Mouse (Mus musculus) midbrain, postnatal 0 days (tissue): ENCODE measurements around the gene Gm19345. TPM values are rescaled to one million over a fixed set of nuclear protein-coding genes. Genes with fewer than 3 reads are reported as not detected.

Experiments
- ATAC-seq: fragments of 200-750 bp; cut with Nextera tagmentation; 2 replicates; pipeline ENCODE4 v1.8.0; 2017; ENCODE audit warnings: moderate number of reproducible peaks, mild to moderate bottlenecking, moderate TSS enrichment, moderate library complexity; ENCODE audit not compliant: low FRiP score
- DNase-seq: peaks from one replicate; pipeline ENCODE4 v3.0.0-alpha.2; 2015; ENCODE audit warnings: low spot score
- H3K27ac ChIP-seq: fragments of 300-500 bp; sonication (generic); 2 replicates; pipeline ENCODE4 v1.5.1; 2014; ENCODE audit warnings: low read depth, mild to moderate bottlenecking, low read length, mixed read lengths
- H3K27me3 ChIP-seq: fragments of 300-500 bp; sonication (generic); 2 replicates; pipeline ENCODE4 v1.6.1; 2014; ENCODE audit warnings: low read length, control low read depth, mixed read lengths; ENCODE audit not compliant: insufficient read depth
- H3K36me3 ChIP-seq: fragments of 300-500 bp; sonication (generic); 2 replicates; pipeline ENCODE4 v1.6.1; 2014; ENCODE audit warnings: low read length, control low read depth, mixed read lengths; ENCODE audit not compliant: insufficient read depth
- H3K4me1 ChIP-seq: fragments of 300-500 bp; sonication (generic); 2 replicates; pipeline ENCODE4 v1.6.1; 2014; ENCODE audit warnings: mild to moderate bottlenecking, control low read depth, antibody characterized with exemption, low read length, mixed read lengths; ENCODE audit not compliant: insufficient read depth
- H3K4me2 ChIP-seq: fragments of 300-500 bp; sonication (generic); 2 replicates; pipeline ENCODE4 v1.6.1; 2014; ENCODE audit warnings: low read depth, mild to moderate bottlenecking, low read length, mixed read lengths; ENCODE audit not compliant: poor library complexity, severe bottlenecking
- H3K4me3 ChIP-seq: fragments of 300-500 bp; sonication (generic); 2 replicates; pipeline ENCODE4 v1.5.1; 2014; ENCODE audit warnings: low read depth, mild to moderate bottlenecking, low read length, moderate library complexity
- H3K9ac ChIP-seq: fragments of 300-500 bp; sonication (generic); replicated peaks from 2 replicates; pipeline ENCODE4 v1.6.1; 2014; ENCODE audit warnings: mild to moderate bottlenecking, low read length, moderate library complexity, mixed read lengths; ENCODE audit not compliant: poor library complexity, severe bottlenecking
- H3K9me3 ChIP-seq: fragments of 300-500 bp; sonication (generic); 2 replicates; pipeline ENCODE4 v1.6.1; 2016; ENCODE audit warnings: low read length, control low read depth
- CTCF ChIP-seq: IDR thresholded peaks from 2 replicates; pipeline ENCODE4 v1.5.1; 2016; ENCODE audit warnings: antibody characterized with exemption, mild to moderate bottlenecking
- WGBS: fragments of 180-500 bp; shearing (Covaris S2); extraction: QIAGEN DNeasy Blood & Tissue Kit; methylation state at CpG from one replicate; pipeline ENCODE4 v1.1.7; 2014; 5-methylcytosine and 5-hydroxymethylcytosine counted together
- polyA plus RNA-seq: library from polyadenylated mRNA; unstranded; fragments of >200 nt; fragmentation: Nextera tagmentation; extraction: Ambion mirVana; gene quantifications from 2 replicates; pipeline ENCODE4 v1.2.1, GENCODE M21; 2015
- total RNA-seq: library from RNA; depleted of rRNA; stranded (reverse); fragments of >200 nt; gene quantifications from 2 replicates; pipeline ENCODE4 v1.2.3, GENCODE M21; 2014

The Gm19345 gene
- total and polyA plus RNA-seq, 2 experiments from 2014 or later: 21.6 to 44.4 TPM

DNA sequence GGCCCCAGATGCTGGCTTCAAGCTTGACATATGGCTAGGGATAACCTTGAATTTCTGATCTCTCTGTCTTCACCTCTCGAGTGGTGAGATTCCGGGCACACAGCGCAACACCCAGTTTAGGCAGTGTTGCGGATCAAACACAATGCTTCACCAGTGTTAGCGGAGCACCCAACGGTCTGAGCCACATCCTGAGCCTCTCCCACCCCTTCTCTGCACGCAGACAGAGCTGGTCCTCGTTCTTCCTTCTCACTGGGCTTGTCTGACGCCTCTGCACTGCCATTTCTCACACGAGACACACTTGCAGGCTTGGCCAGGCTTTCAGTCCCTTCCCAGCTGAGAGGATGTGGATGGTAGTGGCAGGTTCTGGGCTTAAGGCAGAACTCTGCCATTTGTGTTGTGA, 7.9 kb downstream of the Gm19345 start:
- H3K4me3 ChIP-seq: no peak overlapping the region
- H3K9me3 ChIP-seq: no peaks in the 10 kb centered on the region
- H3K9ac ChIP-seq: no peak overlapping the region
- 81% methylated on average over 10 of the region's 10 CpGs for WGBS
- ATAC-seq: no peak
- H3K4me2 ChIP-seq: no peak overlapping the region
- H3K27ac ChIP-seq: no peak overlapping the region
- TF ChIP-seq CTCF: no peak
- DNase-seq: no peak
- H3K36me3 ChIP-seq: peaks cover 6% of the 10 kb centered on the region; the same call in 1 of the 2 replicates
- no peaks in the 10 kb centered on the region for H3K27me3 ChIP-seq
- H3K4me1 ChIP-seq: no peaks in the 10 kb centered on the region

- H3K4me3 ChIP-seq: no peak within 1 kb of the TSS
- DNase-seq: no peak
- H3K4me1 ChIP-seq: no peaks in the 10 kb centered on the region
- H3K4me2 ChIP-seq: no peak within 1 kb of the TSS
- no peak within 1 kb of the TSS for H3K9ac ChIP-seq
- H3K27ac ChIP-seq: no peak within 1 kb of the TSS
- H3K9me3 ChIP-seq: no peaks in the 10 kb centered on the region
- WGBS: 76% methylated on average over 9 of the region's 9 CpGs
- ATAC-seq: no peak
- TF ChIP-seq CTCF: no peak
- H3K27me3 ChIP-seq: no peaks in the 10 kb centered on the region
- H3K36me3 ChIP-seq: peaks cover 6% of the 10 kb centered on the region; the same call in 1 of the 2 replicates
Measured at GRCm38 (mm10) chr7:19861199-19861598, 9.4 kb downstream of the Gm19345 start, which contains the start of gene Ceacam16. Gene Ceacam16, minus strand, starts transcription at chr7:19861299.

GRCm38 (mm10) chr7:19864241-19864640, 12.4 kb downstream of the Gm19345 start:
- DNase-seq (no peak), ATAC-seq (no peak)
- H3K4me3 ChIP-seq: no peak overlapping the region

DNA sequence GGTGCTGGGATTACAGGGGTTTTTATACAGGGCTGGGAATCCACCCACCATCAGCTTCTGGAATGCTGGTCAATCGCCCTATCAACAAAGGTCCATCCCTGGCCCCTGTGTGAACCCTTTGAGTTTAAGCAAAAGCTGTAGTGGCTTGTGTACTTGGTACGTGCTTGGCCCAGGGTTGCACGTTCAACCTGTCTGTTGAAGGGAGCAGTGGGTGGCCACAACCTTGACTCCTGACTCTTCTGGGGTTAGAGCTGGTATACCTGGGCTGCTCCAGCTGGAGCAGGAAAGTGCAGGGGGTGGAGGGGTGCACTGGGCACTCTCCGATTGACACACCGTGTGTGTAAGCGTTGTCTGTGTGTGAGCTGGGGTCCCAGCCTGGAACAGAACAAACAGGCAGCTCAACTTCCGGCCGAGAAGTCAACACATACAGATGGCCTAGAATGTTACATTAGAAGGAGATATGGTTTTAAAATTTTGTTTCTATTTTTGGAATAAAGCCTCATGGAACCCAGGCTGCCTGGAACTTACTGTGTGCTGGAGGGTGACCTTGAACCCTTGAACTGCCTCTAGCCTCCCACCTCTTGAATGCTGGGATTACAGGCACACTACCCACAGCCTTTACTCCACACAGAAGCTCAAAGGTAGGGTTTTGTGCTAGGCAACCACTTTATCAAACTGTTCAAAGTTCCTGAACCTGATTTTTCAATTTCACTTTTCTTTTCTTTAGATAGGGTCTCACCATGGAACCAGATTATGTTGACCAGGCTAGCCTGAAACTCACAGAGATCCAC, 13.6 kb downstream of the Gm19345 start:
- TF ChIP-seq CTCF: no peak
- 84% methylated on average over 8 of the region's 8 CpGs for WGBS
- H3K9ac ChIP-seq: no peak overlapping the region
- H3K27me3 ChIP-seq: no peaks in the 10 kb centered on the region
- H3K27ac ChIP-seq: no peak overlapping the region
- DNase-seq (no peak), ATAC-seq (no peak)
- no peaks in the 10 kb centered on the region for H3K36me3 ChIP-seq
- H3K4me1 ChIP-seq: no peaks in the 10 kb centered on the region
- H3K4me3 ChIP-seq: no peak overlapping the region
- H3K4me2 ChIP-seq: no peak overlapping the region
- no peaks in the 10 kb centered on the region for H3K9me3 ChIP-seq

More at GRCm38 (mm10) chr7:19864241-19864640, 12.4 kb downstream of the Gm19345 start:
- Histone ChIP-seq H3K36me3 (no peaks in the 10 kb centered on the region), H3K9ac (no peak overlapping the region), H3K27me3 (no peaks in the 10 kb centered on the region), H3K4me1 (no peaks in the 10 kb centered on the region), H3K4me2 (no peak overlapping the region), H3K27ac (no peak overlapping the region), H3K9me3 (no peaks in the 10 kb centered on the region)
- TF ChIP-seq CTCF: no peak
- WGBS: 43% methylated on average over 2 of the region's 2 CpGs

- DNase-seq: no peak
- no peaks in the 10 kb centered on the region for H3K36me3 ChIP-seq
- whole genome bisulfite sequencing: 81% methylated on average over 6 of the region's 6 CpGs
- H3K4me3 ChIP-seq: no peak overlapping the region
- H3K4me2 ChIP-seq: no peak overlapping the region
- no peak overlapping the region for H3K27ac ChIP-seq
- TF ChIP-seq CTCF: no peak
- ATAC-seq: no peak
- no peaks in the 10 kb centered on the region for H3K9me3 ChIP-seq
- H3K9ac ChIP-seq: no peak overlapping the region
- H3K4me1 ChIP-seq: no peaks in the 10 kb centered on the region
- H3K27me3 ChIP-seq: no peaks in the 10 kb centered on the region
Measured at GRCm38 (mm10) chr7:19866490-19866889, 14.7 kb downstream of the Gm19345 start.

DNA sequence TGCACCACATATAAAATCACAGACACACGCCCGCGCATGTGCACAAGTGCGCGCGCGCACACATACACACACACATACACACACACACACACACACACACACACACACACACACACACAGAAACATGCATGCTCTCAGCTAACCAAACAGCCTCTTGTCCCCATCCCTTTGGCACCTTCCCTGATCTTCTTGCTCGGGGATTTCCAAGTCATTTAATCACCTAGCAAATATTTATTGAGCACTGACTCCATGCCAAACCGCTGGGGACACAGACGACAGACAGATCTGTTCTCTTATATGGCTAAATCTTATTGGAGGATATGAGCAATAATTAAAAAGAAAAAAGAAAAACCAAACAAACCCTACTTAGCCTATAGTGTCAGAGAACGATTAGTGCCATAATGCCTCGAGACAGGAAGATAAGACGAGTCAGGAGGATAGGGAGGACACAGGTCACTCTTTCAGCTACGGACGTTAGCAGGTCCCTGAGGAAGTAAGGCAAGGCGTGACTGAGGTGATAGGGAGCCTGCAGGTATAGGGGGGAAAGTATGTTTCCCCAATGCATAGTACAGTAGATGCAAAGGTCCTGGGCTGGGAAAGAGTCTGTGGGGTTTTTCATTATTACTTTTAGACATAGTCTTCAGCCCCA, 16.1 kb downstream of the Gm19345 start:
- Histone ChIP-seq H3K4me2 (no peak overlapping the region), H3K27me3 (no peaks in the 10 kb centered on the region), H3K9me3 (no peaks in the 10 kb centered on the region), H3K9ac (no peak overlapping the region), H3K36me3 (no peaks in the 10 kb centered on the region), H3K4me1 (no peaks in the 10 kb centered on the region), H3K27ac (no peak overlapping the region), H3K4me3 (no peak overlapping the region)
- no peak for ATAC-seq
- no peak for TF ChIP-seq CTCF
- no peak for DNase-seq
- WGBS: 89% methylated on average over 16 of the region's 16 CpGs
